Mouse (Mus musculus): Measurements from ENCODE around the gene Taf8. TPM values are rescaled to one million over a fixed set of nuclear protein-coding genes. Genes with fewer than 3 reads are reported as not detected.
A peak's percentile ranks its signal among the peaks of the same experiment; 100 is the strongest.

Gene Taf8
- polyA plus RNA-seq, 1 experiment from 2014 or later: 28.7 TPM

DNA sequence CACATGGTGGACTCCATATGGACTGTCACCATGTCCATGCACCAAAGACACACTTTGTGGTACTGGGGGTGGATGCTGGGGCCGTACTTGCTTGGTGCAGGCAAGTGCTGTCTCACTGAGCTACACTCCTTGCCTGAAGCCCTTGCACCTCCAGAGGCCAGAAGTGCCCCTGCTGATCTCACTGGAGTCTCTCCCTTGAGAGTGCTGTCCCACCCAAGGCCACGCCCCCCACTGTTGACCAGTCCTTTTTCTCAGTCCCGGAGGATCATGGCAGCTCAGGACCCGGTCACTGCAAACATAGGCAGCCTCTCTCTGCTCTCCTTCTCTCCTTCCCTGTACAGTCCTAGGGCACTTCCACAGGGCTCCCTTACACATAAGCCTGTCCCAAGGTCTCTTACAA, 27.8 kb downstream of the Taf8 start:
- Histone ChIP-seq H3K27me3 (replicated peaks) (peaks cover 3% of the 10 kb centered on the region), H3K4me2 (replicated peaks) (no peak overlapping the region), H3K36me3 (no peaks in the 10 kb centered on the region), H3K4me3 (no peak overlapping the region), H3K9me3 (no peaks in the 10 kb centered on the region), H3K4me1 (no peaks in the 10 kb centered on the region), H3K27ac (no peak overlapping the region), H3K9ac (no peak overlapping the region)
- no peak for ATAC-seq (ENCODE audit: low FRiP score, low read depth)
- WGBS: 85% methylated on average over 4 of the region's 4 CpGs

DNA sequence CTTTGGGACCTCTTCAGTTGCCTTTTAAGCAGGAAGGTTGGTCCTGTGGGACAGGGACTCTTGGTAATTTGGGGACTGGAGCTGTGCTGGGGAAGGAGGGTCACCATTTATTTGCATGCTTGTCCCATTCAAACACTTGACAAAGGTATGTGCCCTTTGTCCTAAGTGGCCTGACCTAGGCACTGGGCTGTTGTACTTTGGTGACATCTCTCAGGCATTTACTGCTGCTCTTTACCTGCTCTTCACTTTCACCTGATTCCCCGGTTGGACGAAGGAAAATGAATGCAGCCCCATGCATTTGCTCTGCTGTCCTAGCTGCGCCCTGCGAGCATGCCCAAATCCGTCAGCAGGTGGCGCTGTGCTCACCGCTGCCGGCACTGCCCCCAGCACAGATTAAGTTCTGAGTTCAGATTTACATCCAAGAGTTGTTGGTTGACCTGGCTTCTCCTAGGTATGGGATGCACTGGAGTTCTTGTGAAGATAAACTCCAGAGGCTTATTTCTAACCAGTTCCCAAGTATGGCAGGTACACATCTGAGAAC, 28.6 kb downstream of the Taf8 start:
- H3K4me1 ChIP-seq: no peaks in the 10 kb centered on the region
- peaks cover 11% of the 10 kb centered on the region for H3K27me3 ChIP-seq (replicated peaks)
- no peak overlapping the region for H3K4me2 ChIP-seq (replicated peaks)
- ATAC-seq (ENCODE audit: low FRiP score, low read depth): no peak
- no peak overlapping the region for H3K27ac ChIP-seq
- H3K9ac ChIP-seq: no peak overlapping the region
- H3K36me3 ChIP-seq: no peaks in the 10 kb centered on the region
- WGBS: 10% methylated on average over 8 of the region's 8 CpGs
- H3K4me3 ChIP-seq: no peak overlapping the region
- no peaks in the 10 kb centered on the region for H3K9me3 ChIP-seq

DNA sequence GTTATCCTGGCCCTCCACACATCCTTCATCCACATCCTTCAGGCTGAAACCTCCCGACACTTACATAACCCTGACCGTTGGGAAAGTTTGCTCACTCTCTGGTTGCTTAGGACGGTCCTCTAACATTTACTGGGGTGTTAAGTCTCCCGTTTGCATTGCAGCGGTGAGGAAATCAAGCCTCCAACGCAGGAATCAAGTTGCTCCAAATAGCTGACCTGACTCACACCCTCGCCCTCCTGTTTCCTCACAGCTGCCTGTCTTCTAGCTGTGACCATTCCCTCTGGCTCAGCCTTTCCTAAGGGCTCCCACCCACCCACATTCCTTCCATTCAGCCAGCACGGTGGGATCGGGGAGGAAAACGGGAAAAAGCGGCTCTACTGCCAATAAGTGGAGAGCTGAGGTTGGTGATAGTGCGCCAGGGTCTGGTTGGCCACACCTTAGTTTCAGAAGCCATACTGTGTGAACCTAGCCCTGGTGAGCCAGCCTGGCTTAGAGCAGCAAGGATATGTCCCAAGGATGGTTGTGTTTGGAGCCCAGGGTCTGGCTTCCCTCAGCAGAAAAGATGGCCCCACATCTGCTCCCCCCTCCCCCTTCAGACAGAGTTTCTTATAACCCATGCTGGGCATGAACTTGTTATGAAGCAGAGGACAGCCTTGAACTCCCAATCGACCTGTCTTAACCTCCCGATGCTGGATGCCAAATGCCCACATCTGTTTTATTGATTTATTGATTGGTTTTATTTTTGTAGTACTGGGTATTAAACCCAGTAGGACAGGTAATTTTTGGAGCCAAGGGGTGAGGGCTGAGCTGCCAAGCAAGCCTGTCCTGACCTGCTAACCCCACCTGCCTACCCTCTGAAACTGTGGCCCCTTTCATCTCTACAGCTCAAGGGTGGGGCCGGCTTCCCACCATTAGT, 29.4 kb downstream of the Taf8 start:
- no peak for ATAC-seq (ENCODE audit: low FRiP score, low read depth)
- H3K4me2 ChIP-seq (replicated peaks): no peak overlapping the region
- H3K9ac ChIP-seq: no peak overlapping the region
- H3K4me3 ChIP-seq: no peak overlapping the region
- no peaks in the 10 kb centered on the region for H3K4me1 ChIP-seq
- no peak overlapping the region for H3K27ac ChIP-seq
- H3K36me3 ChIP-seq: no peaks in the 10 kb centered on the region
- H3K9me3 ChIP-seq: no peaks in the 10 kb centered on the region
- WGBS: 43% methylated on average over 15 of the region's 15 CpGs
- H3K27me3 ChIP-seq (replicated peaks): peaks cover 19% of the 10 kb centered on the region

DNA sequence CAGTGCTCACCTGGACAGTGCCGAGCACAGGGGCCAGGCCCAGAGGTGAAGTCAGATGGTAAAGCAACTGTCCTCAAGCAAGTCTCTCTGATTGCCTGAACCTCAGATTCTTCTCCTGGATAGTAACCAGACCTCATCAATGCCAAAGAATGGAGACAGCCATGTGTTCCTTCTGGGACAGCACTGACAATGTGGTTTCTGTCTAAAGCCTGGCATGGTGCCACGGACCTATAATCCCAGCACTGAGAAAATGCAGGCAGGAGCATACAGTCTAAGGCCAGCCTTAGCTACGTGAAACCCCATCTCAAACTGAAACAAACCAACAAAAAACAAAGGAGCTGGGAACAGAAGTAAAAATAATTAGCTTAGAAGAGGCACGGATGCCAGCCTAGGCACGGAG, 31.4 kb downstream of the Taf8 start:
- Histone ChIP-seq H3K4me2 (replicated peaks) (no peak overlapping the region), H3K27ac (no peak overlapping the region), H3K4me1 (no peaks in the 10 kb centered on the region; the same call in 1 of the 2 replicates), H3K27me3 (replicated peaks) (peaks cover 38% of the 10 kb centered on the region), H3K9me3 (no peaks in the 10 kb centered on the region), H3K4me3 (no peak overlapping the region), H3K9ac (no peak overlapping the region), H3K36me3 (no peaks in the 10 kb centered on the region)
- WGBS: 73% methylated on average over 5 of the region's 5 CpGs
- no peak for ATAC-seq (ENCODE audit: low FRiP score, low read depth)

DNA sequence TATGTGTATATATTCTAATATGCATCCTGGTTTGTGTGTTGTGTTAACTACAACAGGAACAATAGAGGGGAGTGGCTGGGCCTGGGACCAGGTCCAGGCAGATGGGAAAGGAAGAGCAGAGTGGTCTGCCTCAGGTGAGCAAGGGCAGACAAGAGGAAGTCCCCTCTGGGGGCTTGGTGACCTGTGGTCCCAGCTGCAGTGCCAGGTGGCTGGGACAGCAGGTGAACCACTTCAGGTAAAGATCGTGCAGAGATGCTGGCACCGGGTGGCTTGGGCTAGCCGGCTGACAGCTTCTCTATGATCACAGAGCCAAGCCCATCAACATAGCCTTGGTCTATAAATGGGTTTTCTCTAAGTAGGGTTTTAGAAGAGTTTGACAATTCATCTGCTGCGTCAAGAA, 32.0 kb downstream of the Taf8 start:
- WGBS: 90% methylated on average over 4 of the region's 4 CpGs
- H3K4me3 ChIP-seq: no peak overlapping the region
- no peak for ATAC-seq (ENCODE audit: low FRiP score, low read depth)

DNA sequence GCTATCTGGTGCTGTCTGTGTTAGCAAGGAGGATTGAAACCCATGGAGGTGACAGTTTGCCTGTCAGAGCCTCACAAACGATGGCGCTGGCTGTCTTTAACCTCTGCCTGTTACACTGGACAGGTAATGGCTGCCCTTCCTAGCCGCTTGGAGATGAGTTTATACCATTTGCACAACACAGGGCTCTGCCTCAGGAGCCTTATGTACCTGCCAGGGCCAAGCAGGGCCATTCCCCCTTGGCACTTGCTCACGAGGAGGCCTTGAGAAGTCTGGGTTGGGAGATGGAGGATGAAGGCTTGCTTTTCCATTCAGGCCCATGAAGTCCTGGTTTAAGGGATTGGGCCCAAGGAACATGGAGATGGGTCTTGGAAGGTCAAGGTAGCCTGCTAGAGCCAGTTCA, 32.5 kb downstream of the Taf8 start:
- Histone ChIP-seq H3K4me3 (no peak overlapping the region), H3K27me3 (replicated peaks) (peaks cover 46% of the 10 kb centered on the region), H3K27ac (no peak overlapping the region), H3K9me3 (no peaks in the 10 kb centered on the region), H3K4me1 (no peaks in the 10 kb centered on the region; the same call in 1 of the 2 replicates), H3K4me2 (replicated peaks) (no peak overlapping the region), H3K36me3 (no peaks in the 10 kb centered on the region), H3K9ac (no peak overlapping the region)
- ATAC-seq (ENCODE audit: low FRiP score, low read depth): no peak
- WGBS: 85% methylated on average over 4 of the region's 4 CpGs

More for the DNA sequence above, 32.0 kb downstream of the Taf8 start:
- H3K36me3 ChIP-seq: no peaks in the 10 kb centered on the region
- no peak overlapping the region for H3K9ac ChIP-seq
- H3K9me3 ChIP-seq: no peaks in the 10 kb centered on the region
- H3K4me1 ChIP-seq: no peaks in the 10 kb centered on the region; the same call in 1 of the 2 replicates
- peaks cover 44% of the 10 kb centered on the region for H3K27me3 ChIP-seq (replicated peaks)
- no peak overlapping the region for H3K27ac ChIP-seq
- no peak overlapping the region for H3K4me2 ChIP-seq (replicated peaks)

DNA sequence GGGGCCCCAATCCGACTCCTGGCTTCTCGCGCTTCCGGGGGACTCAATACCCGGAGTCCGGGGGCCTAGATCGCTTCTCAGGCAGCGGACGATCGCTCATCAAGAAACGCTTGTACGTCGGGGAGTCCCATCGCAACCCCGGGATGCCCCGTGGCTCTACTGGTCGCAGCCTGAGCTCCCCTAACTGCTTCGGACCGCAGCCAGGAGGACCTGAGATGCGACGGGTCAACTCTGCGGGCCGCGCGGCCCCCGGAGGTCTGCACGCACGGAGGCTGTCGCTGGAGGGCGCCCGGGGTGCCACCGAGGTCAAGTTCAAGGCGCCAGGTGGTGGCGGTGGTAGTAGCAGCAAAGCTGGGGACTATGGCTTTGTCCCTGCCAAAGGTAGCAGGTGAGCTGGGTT, 33.6 kb downstream of the Taf8 start:
- peak overlapping the region; percentile 17; the same call in 1 of the 2 replicates for H3K4me3 ChIP-seq

DNA sequence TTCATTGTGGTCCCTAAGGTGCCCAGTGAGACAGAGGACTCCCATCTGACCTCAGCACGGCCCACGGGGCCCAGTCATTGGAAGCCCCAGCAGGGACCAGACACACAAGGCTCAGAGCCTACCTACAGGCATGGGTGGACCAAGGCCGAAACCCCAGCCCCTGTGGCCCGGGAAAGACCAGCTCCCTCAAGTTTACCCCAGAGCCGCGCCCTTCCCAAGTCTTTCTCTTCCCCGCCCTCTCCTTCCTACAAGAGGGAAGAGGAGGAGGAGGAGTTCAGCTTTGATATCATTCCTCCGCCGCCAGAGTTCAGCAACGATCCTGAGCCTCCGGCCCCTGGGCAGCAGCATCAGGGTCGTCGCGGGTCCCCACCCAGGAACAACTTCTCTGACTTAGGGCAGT, 34.0 kb downstream of the Taf8 start:
- Histone ChIP-seq H3K4me3 (peak overlapping the region; percentile 17; the same call in 1 of the 2 replicates), H3K9ac (peak overlapping the region; percentile 36; the same call in 1 of the 2 replicates), H3K27me3 (replicated peaks) (peaks cover 46% of the 10 kb centered on the region), H3K9me3 (no peaks in the 10 kb centered on the region), H3K4me2 (replicated peaks) (peak overlapping the region; percentile 46), H3K27ac (no peak overlapping the region), H3K36me3 (no peaks in the 10 kb centered on the region), H3K4me1 (no peaks in the 10 kb centered on the region; the same call in 1 of the 2 replicates)
- 11% methylated on average over 14 of the region's 14 CpGs for WGBS
- ATAC-seq (ENCODE audit: low FRiP score, low read depth): no peak

More for the DNA sequence above, 33.6 kb downstream of the Taf8 start:
- no peak for ATAC-seq (ENCODE audit: low FRiP score, low read depth)
- Histone ChIP-seq H3K9me3 (no peaks in the 10 kb centered on the region), H3K36me3 (no peaks in the 10 kb centered on the region), H3K27me3 (replicated peaks) (peaks cover 46% of the 10 kb centered on the region), H3K4me2 (replicated peaks) (peak overlapping the region; percentile 46), H3K27ac (no peak overlapping the region), H3K9ac (peak overlapping the region; percentile 36; the same call in 1 of the 2 replicates), H3K4me1 (no peaks in the 10 kb centered on the region; the same call in 1 of the 2 replicates)
- WGBS: 4% methylated on average over 34 of the region's 34 CpGs

DNA sequence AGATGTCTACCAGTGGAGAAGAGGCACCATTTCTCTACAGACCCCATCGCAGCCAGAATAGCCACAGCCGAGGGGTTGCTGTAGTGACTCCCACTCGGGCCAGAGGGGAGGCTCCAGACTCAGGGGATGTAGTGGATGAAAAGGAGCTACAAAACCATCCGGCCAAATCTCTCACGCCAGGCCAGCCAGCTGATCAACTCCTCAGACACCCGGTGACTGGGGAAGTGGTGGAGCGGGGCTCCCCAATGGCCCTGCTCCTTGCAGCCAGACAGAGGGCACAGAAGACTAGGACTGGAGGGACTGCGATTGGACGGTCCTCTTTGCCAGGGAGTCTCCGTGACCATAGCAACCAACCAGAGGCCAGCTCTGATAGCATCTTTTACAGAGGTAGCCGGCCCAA, 34.4 kb downstream of the Taf8 start:
- Histone ChIP-seq H3K27ac (no peak overlapping the region), H3K36me3 (no peaks in the 10 kb centered on the region), H3K4me2 (replicated peaks) (peak overlapping the region; percentile 46; the same call in 1 of the 2 replicates), H3K9me3 (no peaks in the 10 kb centered on the region), H3K4me3 (peak overlapping the region; percentile 17; the same call in 1 of the 2 replicates), H3K27me3 (replicated peaks) (peaks cover 46% of the 10 kb centered on the region), H3K9ac (no peak overlapping the region), H3K4me1 (peaks cover under 1% of the 10 kb centered on the region; the same call in 1 of the 2 replicates)
- no peak for ATAC-seq (ENCODE audit: low FRiP score, low read depth)
- 60% methylated on average over 11 of the region's 11 CpGs for WGBS

DNA sequence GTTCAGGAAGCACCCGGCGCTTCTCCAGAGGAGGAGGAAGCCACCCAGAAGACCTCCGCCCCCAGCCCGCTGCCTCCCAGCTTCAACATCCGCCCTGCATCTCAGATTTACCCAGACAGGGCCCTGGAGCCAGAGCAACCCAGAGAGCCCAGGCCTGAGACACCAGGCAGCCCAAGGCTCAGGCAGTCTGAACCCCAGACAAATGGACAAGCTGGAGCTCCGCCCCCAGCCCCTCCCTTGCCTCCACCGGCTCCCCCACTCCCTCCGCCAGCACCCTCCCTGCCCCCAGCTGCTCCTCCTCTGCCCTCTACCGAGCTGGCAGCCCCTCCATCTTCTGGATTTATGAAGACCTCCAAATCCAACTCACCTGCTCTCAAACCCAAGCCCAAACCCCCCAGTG, 35.8 kb downstream of the Taf8 start:
- H3K36me3 ChIP-seq: no peaks in the 10 kb centered on the region
- H3K4me3 ChIP-seq: no peak overlapping the region
- H3K27me3 ChIP-seq (replicated peaks): peaks cover 46% of the 10 kb centered on the region
- H3K4me1 ChIP-seq: peaks cover 3% of the 10 kb centered on the region; the same call in 1 of the 2 replicates
- no peak overlapping the region for H3K27ac ChIP-seq
- no peak for ATAC-seq (ENCODE audit: low FRiP score, low read depth)
- no peaks in the 10 kb centered on the region for H3K9me3 ChIP-seq
- WGBS: 29% methylated on average over 9 of the region's 9 CpGs
- no peak overlapping the region for H3K9ac ChIP-seq
- 0 out of 2 replicates have a peak overlapping the region, but pooled peaks have one; percentile 5 for H3K4me2 ChIP-seq (replicated peaks)

DNA sequence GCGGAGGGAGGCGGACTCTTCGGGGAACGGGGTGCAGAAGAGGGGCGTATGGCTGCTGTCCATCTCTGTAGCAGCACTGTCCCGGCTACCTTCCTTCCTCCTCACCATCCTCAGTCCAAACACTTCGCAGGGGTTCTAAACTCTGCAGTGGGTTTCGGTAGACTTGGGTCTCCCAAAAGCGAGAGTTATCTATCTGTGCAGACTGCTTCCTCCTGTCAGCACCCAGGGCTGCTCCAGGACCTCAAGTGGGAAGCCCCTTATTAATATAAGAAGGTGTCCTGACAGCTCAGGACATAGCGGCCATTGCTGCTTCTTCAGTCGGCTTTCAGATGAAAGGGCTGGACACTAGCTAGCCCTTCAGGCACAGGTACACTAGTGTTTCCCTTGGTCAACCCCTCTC, 37.1 kb downstream of the Taf8 start:
- Histone ChIP-seq H3K4me3 (no peak overlapping the region), H3K27me3 (replicated peaks) (peaks cover 46% of the 10 kb centered on the region), H3K27ac (no peak overlapping the region), H3K9me3 (no peaks in the 10 kb centered on the region), H3K36me3 (no peaks in the 10 kb centered on the region), H3K4me2 (replicated peaks) (no peak overlapping the region), H3K9ac (no peak overlapping the region), H3K4me1 (peaks cover 3% of the 10 kb centered on the region; the same call in 1 of the 2 replicates)
- ATAC-seq (ENCODE audit: low FRiP score, low read depth): no peak
- WGBS: 85% methylated on average over 11 of the region's 11 CpGs

DNA sequence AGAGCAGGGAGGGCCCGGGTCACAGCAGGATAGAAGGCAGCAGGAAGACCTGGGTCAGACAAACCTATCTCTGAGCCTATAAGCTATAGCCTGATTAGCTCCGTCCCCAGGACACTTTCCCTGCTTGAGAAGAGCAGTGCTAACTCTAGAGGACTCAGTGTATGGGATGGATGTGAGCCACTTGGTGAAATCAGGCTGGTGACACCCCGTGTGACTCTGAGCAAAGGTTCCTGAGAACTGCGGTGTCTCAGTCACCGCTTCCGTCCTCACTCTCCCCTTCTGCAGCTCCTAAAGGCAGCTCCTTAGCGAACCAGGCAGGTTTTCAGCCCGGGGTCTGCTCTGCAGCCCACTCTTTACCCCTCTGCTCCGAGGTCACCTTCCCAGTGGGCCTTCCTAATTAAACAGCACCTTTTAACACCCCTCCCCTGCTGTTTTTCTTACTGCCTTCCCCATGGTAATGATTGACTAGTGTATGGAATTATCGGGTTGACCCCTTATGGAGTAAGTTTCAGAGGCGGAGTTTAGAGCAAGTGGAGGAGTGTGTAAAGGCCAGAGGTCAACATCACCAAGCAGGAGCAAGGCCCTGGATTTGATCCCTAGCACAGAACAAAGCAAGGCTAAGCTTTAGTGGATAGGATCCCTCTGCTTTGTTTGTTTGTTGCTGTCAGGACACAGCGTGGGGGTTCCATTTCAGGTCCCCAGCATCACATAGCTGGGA, 37.7 kb downstream of the Taf8 start:
- Histone ChIP-seq H3K9ac (no peak overlapping the region), H3K4me3 (no peak overlapping the region), H3K9me3 (no peaks in the 10 kb centered on the region), H3K4me1 (peaks cover 3% of the 10 kb centered on the region; the same call in 1 of the 2 replicates), H3K4me2 (replicated peaks) (no peak overlapping the region), H3K36me3 (no peaks in the 10 kb centered on the region), H3K27ac (no peak overlapping the region), H3K27me3 (replicated peaks) (peaks cover 45% of the 10 kb centered on the region)
- ATAC-seq (ENCODE audit: low FRiP score, low read depth): no peak
- WGBS: 42% methylated on average over 12 of the region's 12 CpGs
